Mouse (Mus musculus): Measurements from ENCODE around the gene Tbcb. TPM values are rescaled to one million over a fixed set of nuclear protein-coding genes. Genes with fewer than 3 reads are reported as not detected.

Tbcb gene
- polyA plus RNA-seq, 1 experiment, result 21.5 TPM

- Histone ChIP-seq H3K4me1 (ENCODE audit: control insufficient read depth, insufficient read depth, insufficient read length) (no peaks in the 10 kb centered on the region; the same call in 1 of the 2 replicates), H3K27me3 (ENCODE audit: control insufficient read depth, insufficient read depth, low read length) (no peaks in the 10 kb centered on the region)
- peak in 1 of 2 experiments; percentile 45 for DNase-seq (ENCODE audit: low read depth in 1 of 2, low spot score in 2 of 2)
Observed at GRCm38 (mm10) chr7:30232631-30233148, 618 bp upstream of the Tbcb start.

GRCm38 (mm10) chr7:30231328-30231668 is 774 bp downstream of the Tbcb start:
- Histone ChIP-seq H3K27me3 (ENCODE audit: control insufficient read depth, insufficient read depth, low read length) (no peaks in the 10 kb centered on the region), H3K4me1 (ENCODE audit: control insufficient read depth, insufficient read depth, insufficient read length) (no peaks in the 10 kb centered on the region; the same call in 1 of the 2 replicates), H3K27ac (ENCODE audit: insufficient read depth, low read length) (0 out of 2 replicates have a peak overlapping the region, but pooled peaks have one; percentile 34), H3K36me3 (ENCODE audit: control insufficient read depth, insufficient read depth, low read length) (peaks cover 5% of the 10 kb centered on the region), H3K4me3 (ENCODE audit: extremely low read depth, insufficient read depth, insufficient read length) (peak overlapping the region; percentile 85)
- TF ChIP-seq POLR2A (IDR thresholded peaks at IDR 0.05; ENCODE audit: low read depth, low read length) (no peak), CTCF (IDR thresholded peaks at IDR 0.05; ENCODE audit: extremely low read depth, insufficient read depth, insufficient read length, insufficient replicate concordance) (no peak)
- under 1% methylated on average over 16 of the region's 16 CpGs for whole genome bisulfite sequencing
- no peak for DNase-seq (ENCODE audit: low read depth in 1 of 2, low spot score in 2 of 2)

More at GRCm38 (mm10) chr7:30232631-30233148, 618 bp upstream of the Tbcb start:
- peak overlapping the region; percentile 85 for H3K4me3 ChIP-seq (ENCODE audit: extremely low read depth, insufficient read depth, insufficient read length)
- 7% methylated on average over 24 of the region's 24 CpGs for WGBS
- 0 out of 2 replicates have a peak overlapping the region, but pooled peaks have one; percentile 27 for H3K27ac ChIP-seq (ENCODE audit: insufficient read depth, low read length)
- H3K36me3 ChIP-seq (ENCODE audit: control insufficient read depth, insufficient read depth, low read length), result no peaks in the 10 kb centered on the region; the same call in none of the 2 replicates
- TF ChIP-seq CTCF (IDR thresholded peaks at IDR 0.05; ENCODE audit: extremely low read depth, insufficient read depth, insufficient read length, insufficient replicate concordance), result peak; percentile 26; the same call in 1 of the 2 replicates
- no peak for TF ChIP-seq POLR2A (IDR thresholded peaks at IDR 0.05; ENCODE audit: low read depth, low read length)

DNA sequence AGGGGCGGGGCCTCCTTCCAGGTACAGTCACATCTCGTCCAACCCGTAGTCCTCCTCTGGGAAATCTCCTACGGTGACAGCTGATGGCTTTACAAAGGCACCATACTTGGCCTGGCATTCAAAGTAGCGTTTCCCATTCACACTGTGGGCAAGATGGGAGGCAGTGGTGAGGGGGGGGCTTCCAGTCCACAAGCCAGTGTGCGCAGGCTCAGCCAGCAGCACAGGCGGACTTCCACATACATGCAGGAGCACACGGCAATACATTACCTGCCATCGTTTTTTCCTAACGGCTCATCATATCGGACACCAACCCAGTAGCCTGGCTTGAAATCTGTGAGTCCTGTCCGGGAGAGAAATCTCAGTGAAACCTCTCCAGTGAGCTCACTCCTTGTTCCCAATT is 7.9 kb downstream of the Tbcb start:
- Histone ChIP-seq H3K27ac (ENCODE audit: insufficient read depth, low read length) (no peak overlapping the region), H3K27me3 (ENCODE audit: control insufficient read depth, insufficient read depth, low read length) (no peaks in the 10 kb centered on the region), H3K4me3 (ENCODE audit: extremely low read depth, insufficient read depth, insufficient read length) (no peak overlapping the region), H3K4me1 (ENCODE audit: control insufficient read depth, insufficient read depth, insufficient read length) (peaks cover under 1% of the 10 kb centered on the region; the same call in 1 of the 2 replicates), H3K36me3 (ENCODE audit: control insufficient read depth, insufficient read depth, low read length) (peaks cover 22% of the 10 kb centered on the region)
- WGBS, result 91% methylated on average over 12 of the region's 12 CpGs
- no peak for TF ChIP-seq CTCF (IDR thresholded peaks at IDR 0.05; ENCODE audit: extremely low read depth, insufficient read depth, insufficient read length, insufficient replicate concordance)
- TF ChIP-seq POLR2A (IDR thresholded peaks at IDR 0.05; ENCODE audit: low read depth, low read length), result no peak
- DNase-seq (ENCODE audit: low read depth in 1 of 2, low spot score in 2 of 2), result no peak

- Histone ChIP-seq H3K4me3 (ENCODE audit: extremely low read depth, insufficient read depth, insufficient read length) (no peak overlapping the region), H3K36me3 (ENCODE audit: control insufficient read depth, insufficient read depth, low read length) (peaks cover 22% of the 10 kb centered on the region), H3K27me3 (ENCODE audit: control insufficient read depth, insufficient read depth, low read length) (no peaks in the 10 kb centered on the region), H3K4me1 (ENCODE audit: control insufficient read depth, insufficient read depth, insufficient read length) (peaks cover 5% of the 10 kb centered on the region; the same call in 1 of the 2 replicates), H3K27ac (ENCODE audit: insufficient read depth, low read length) (no peak overlapping the region)
- no peak for DNase-seq (ENCODE audit: low read depth in 1 of 2, low spot score in 2 of 2)
- WGBS, result 88% methylated on average over 5 of the region's 5 CpGs
- no peak for TF ChIP-seq POLR2A (IDR thresholded peaks at IDR 0.05; ENCODE audit: low read depth, low read length)
- no peak for TF ChIP-seq CTCF (IDR thresholded peaks at IDR 0.05; ENCODE audit: extremely low read depth, insufficient read depth, insufficient read length, insufficient replicate concordance)
Observed at GRCm38 (mm10) chr7:30222205-30222604, 9.9 kb downstream of the Tbcb start.

GRCm38 (mm10) chr7:30221433-30221832 is 10.6 kb downstream of the Tbcb start:
- peaks cover 18% of the 10 kb centered on the region for H3K36me3 ChIP-seq (ENCODE audit: control insufficient read depth, insufficient read depth, low read length)
- no peaks in the 10 kb centered on the region for H3K27me3 ChIP-seq (ENCODE audit: control insufficient read depth, insufficient read depth, low read length)
- H3K27ac ChIP-seq (ENCODE audit: insufficient read depth, low read length), result no peak overlapping the region
- TF ChIP-seq POLR2A (IDR thresholded peaks at IDR 0.05; ENCODE audit: low read depth, low read length) (no peak), CTCF (IDR thresholded peaks at IDR 0.05; ENCODE audit: extremely low read depth, insufficient read depth, insufficient read length, insufficient replicate concordance) (no peak)
- WGBS, result 77% methylated on average over 3 of the region's 3 CpGs
- DNase-seq (ENCODE audit: low read depth in 1 of 2, low spot score in 2 of 2), result no peak
- H3K4me1 ChIP-seq (ENCODE audit: control insufficient read depth, insufficient read depth, insufficient read length), result peaks cover 5% of the 10 kb centered on the region; the same call in 1 of the 2 replicates
- no peak overlapping the region for H3K4me3 ChIP-seq (ENCODE audit: extremely low read depth, insufficient read depth, insufficient read length)

DNA sequence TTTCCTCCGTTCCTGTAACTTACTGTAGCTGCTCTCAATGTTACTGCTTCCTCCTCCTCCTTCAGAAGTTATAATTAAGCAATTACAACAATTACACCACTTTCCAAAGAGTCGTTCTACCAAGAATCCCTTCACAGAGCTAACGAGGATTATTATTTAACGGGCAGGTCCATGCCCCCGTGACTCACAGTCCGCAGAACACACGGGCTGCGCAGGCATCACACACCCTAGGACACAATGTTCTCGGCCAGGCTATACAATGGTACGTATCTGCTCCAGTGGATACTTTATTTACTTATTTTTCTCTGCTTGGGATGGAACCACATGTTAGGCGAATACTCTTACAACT is 12.1 kb downstream of the Tbcb start:
- Histone ChIP-seq H3K4me3 (ENCODE audit: extremely low read depth, insufficient read depth, insufficient read length) (peak overlapping the region; percentile 48; the same call in 1 of the 2 replicates), H3K27ac (ENCODE audit: insufficient read depth, low read length) (no peak overlapping the region), H3K36me3 (ENCODE audit: control insufficient read depth, insufficient read depth, low read length) (peaks cover 11% of the 10 kb centered on the region), H3K27me3 (ENCODE audit: control insufficient read depth, insufficient read depth, low read length) (no peaks in the 10 kb centered on the region), H3K4me1 (ENCODE audit: control insufficient read depth, insufficient read depth, insufficient read length) (peaks cover 5% of the 10 kb centered on the region; the same call in 1 of the 2 replicates)
- no peak for DNase-seq (ENCODE audit: low read depth in 1 of 2, low spot score in 2 of 2)
- WGBS, result 11% methylated on average over 11 of the region's 11 CpGs
- no peak for TF ChIP-seq POLR2A (IDR thresholded peaks at IDR 0.05; ENCODE audit: low read depth, low read length)
- TF ChIP-seq CTCF (IDR thresholded peaks at IDR 0.05; ENCODE audit: extremely low read depth, insufficient read depth, insufficient read length, insufficient replicate concordance), result no peak

DNA sequence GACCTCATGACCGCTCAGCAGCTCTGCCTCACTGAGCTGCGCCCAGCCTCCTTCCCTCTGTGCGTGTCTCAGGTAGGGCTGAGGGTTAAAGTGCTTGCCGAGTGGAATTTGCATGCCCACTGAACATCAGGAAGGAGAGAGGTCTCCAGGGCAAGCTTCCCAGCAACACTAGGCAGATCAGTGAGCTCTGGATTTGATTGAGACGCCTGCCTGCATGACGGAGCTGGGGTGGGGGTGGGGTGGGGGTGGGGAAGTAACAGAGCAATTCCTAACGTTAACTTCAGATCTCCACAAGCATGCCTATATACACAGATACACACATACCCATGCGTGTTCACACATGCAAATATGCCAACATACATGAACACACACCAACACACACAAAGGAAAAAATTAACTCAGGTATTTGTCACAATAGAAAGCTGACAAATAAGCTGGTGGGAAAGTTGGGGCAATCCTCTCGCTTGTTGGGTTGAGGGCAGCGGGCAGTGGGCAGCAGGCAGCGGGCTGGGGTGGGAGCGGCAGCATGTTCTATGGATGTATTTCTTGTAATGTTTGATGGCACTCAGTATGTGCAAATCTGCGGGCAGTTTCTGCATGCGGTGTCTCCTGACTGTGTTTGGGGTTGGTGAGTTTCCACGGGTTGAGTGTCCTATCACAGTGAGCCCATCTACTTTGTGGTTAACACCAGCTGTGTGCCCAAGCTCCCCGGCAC is 12.6 kb downstream of the Tbcb start:
- H3K4me3 ChIP-seq (ENCODE audit: extremely low read depth, insufficient read depth, insufficient read length), result peak overlapping the region; percentile 48
- H3K36me3 ChIP-seq (ENCODE audit: control insufficient read depth, insufficient read depth, low read length), result peaks cover 8% of the 10 kb centered on the region
- no peaks in the 10 kb centered on the region for H3K27me3 ChIP-seq (ENCODE audit: control insufficient read depth, insufficient read depth, low read length)
- H3K27ac ChIP-seq (ENCODE audit: insufficient read depth, low read length), result no peak overlapping the region
- 3% methylated on average over 16 of the region's 16 CpGs for WGBS
- no peak for TF ChIP-seq CTCF (IDR thresholded peaks at IDR 0.05; ENCODE audit: extremely low read depth, insufficient read depth, insufficient read length, insufficient replicate concordance)
- no peak for TF ChIP-seq POLR2A (IDR thresholded peaks at IDR 0.05; ENCODE audit: low read depth, low read length)
- DNase-seq (ENCODE audit: low read depth in 1 of 2, low spot score in 2 of 2), result no peak
- H3K4me1 ChIP-seq (ENCODE audit: control insufficient read depth, insufficient read depth, insufficient read length), result peaks cover 5% of the 10 kb centered on the region; the same call in 1 of the 2 replicates
